Comparison of ENCODE assay signal across 8 mouse cellular contexts in genomic region chr8:87087451-87088095, GRCm38 (mm10).
A peak's percentile ranks its signal among the peaks of the same experiment; 100 is the strongest.
DNase-seq lines count a peak whose midpoint lies in the region; ATAC-seq and TF ChIP-seq lines count a peak whose summit lies in the region.

No protein-coding gene starts in this region.

- no peaks in the 10 kb centered on the region for H3K4me1 ChIP-seq in heart, postnatal 0 days (ENCODE audit: control insufficient read depth, insufficient read depth)
- no peaks in the 10 kb centered on the region for H3K4me1 ChIP-seq in heart, embryonic 12.5 days (replicated peaks)
- peaks cover 13% of the 10 kb centered on the region for H3K4me1 ChIP-seq in hindbrain, embryonic 14.5 days (replicated peaks; ENCODE audit: control insufficient read depth, insufficient read depth, low read length)

- no peaks in the 10 kb centered on the region for H3K27me3 ChIP-seq in heart, postnatal 0 days (ENCODE audit: control insufficient read depth, insufficient read depth, low read length)
- no peaks in the 10 kb centered on the region for H3K27me3 ChIP-seq in heart, embryonic 12.5 days (replicated peaks)
- no peaks in the 10 kb centered on the region for H3K27me3 ChIP-seq in hindbrain, embryonic 14.5 days (ENCODE audit: control insufficient read depth, insufficient read depth, low read length)

- no peak overlapping the region for H3K4me3 ChIP-seq in heart, postnatal 0 days (ENCODE audit: low read depth, low read length)
- H3K4me3 ChIP-seq in heart, embryonic 12.5 days: no peak overlapping the region
- H3K4me3 ChIP-seq in hindbrain, embryonic 14.5 days (replicated peaks; ENCODE audit: low read length): no peak overlapping the region

- DNase-seq in heart, postnatal 0 days (ENCODE audit: low spot score): peak; percentile 22
- DNase-seq in 416B (ENCODE audit: low read depth): peak; percentile 29
- DNase-seq in c-Kit-positive CD71-positive TER-119-negative erythroid progenitor cells, embryonic 14.5 days (ENCODE audit: low read depth): peak; percentile 8
- DNase-seq in hindbrain, embryonic 14.5 days (ENCODE audit: low spot score): no peak
- DNase-seq in frontal cortex, postnatal 14 days (ENCODE audit: low spot score in 2 of 2): no peak
- DNase-seq in left cerebral cortex, adult 8-10 months (ENCODE audit: low spot score in 2 of 2): no peak
- no peak for DNase-seq in left cerebral cortex, postnatal 36 days (ENCODE audit: low spot score in 2 of 2)

- WGBS in heart, postnatal 0 days: 43% methylated on average over 9 of the region's 9 CpGs
- WGBS in heart, embryonic 12.5 days: 47% methylated on average over 9 of the region's 9 CpGs
- 32% methylated on average over 9 of the region's 9 CpGs for WGBS in hindbrain, embryonic 14.5 days

- no peak overlapping the region for H3K4me2 ChIP-seq in heart, postnatal 0 days (ENCODE audit: low read depth, low read length)
- no peak overlapping the region for H3K4me2 ChIP-seq in heart, embryonic 12.5 days
- H3K4me2 ChIP-seq in hindbrain, embryonic 14.5 days (replicated peaks): no peak overlapping the region

- no peaks in the 10 kb centered on the region for H3K9me3 ChIP-seq in heart, postnatal 0 days (replicated peaks; ENCODE audit: control insufficient read depth, low read length)
- H3K9me3 ChIP-seq in heart, embryonic 12.5 days (replicated peaks): no peaks in the 10 kb centered on the region
- no peaks in the 10 kb centered on the region for H3K9me3 ChIP-seq in hindbrain, embryonic 14.5 days (ENCODE audit: control insufficient read depth, low read length)

- intact Hi-C loops in left cerebral cortex, postnatal 36 days (cut with DNase I): no loop called here

- H3K27ac ChIP-seq in heart, postnatal 0 days (ENCODE audit: low read depth): no peak overlapping the region
- no peak overlapping the region for H3K27ac ChIP-seq in heart, embryonic 12.5 days (ENCODE audit: poor library complexity, severe bottlenecking)
- H3K27ac ChIP-seq in hindbrain, embryonic 14.5 days: peak overlapping the region; percentile 43; the same call in 1 of the 2 replicates

- no peaks in the 10 kb centered on the region for H3K36me3 ChIP-seq in heart, postnatal 0 days (replicated peaks; ENCODE audit: control insufficient read depth, insufficient read depth, low read length)
- no peaks in the 10 kb centered on the region for H3K36me3 ChIP-seq in heart, embryonic 12.5 days
- H3K36me3 ChIP-seq in hindbrain, embryonic 14.5 days (replicated peaks; ENCODE audit: control insufficient read depth, insufficient read depth): no peaks in the 10 kb centered on the region

- TF ChIP-seq CTCF in heart, postnatal 0 days (IDR thresholded peaks at IDR 0.05; ENCODE audit: low read depth): no peak

- TF ChIP-seq EP300 in heart, postnatal 0 days (IDR thresholded peaks at IDR 0.05; ENCODE audit: low read depth): no peak

- ATAC-seq in heart, postnatal 0 days (ENCODE audit: insufficient read depth, low read depth): no peak
- no peak for ATAC-seq in heart, embryonic 12.5 days (ENCODE audit: insufficient number of reproducible peaks, low FRiP score)
- ATAC-seq in hindbrain, embryonic 14.5 days (ENCODE audit: low FRiP score): no peak

- no peak overlapping the region for H3K9ac ChIP-seq in heart, postnatal 0 days (replicated peaks; ENCODE audit: low read depth, low read length)
- H3K9ac ChIP-seq in heart, embryonic 12.5 days: no peak overlapping the region
- H3K9ac ChIP-seq in hindbrain, embryonic 14.5 days: peak overlapping the region; percentile 31

Comparison
In these comparisons a context has a peak if more than half of its experiments do, and no peak if none do; other contexts are left out.
1. DNase-seq: peak in heart, postnatal 0 days (single experiment), 416B (single experiment) and c-Kit-positive CD71-positive TER-119-negative erythroid progenitor cells, embryonic 14.5 days (single experiment); none in hindbrain, embryonic 14.5 days (single experiment), frontal cortex, postnatal 14 days (0 of 2), left cerebral cortex, adult 8-10 months (0 of 2) and left cerebral cortex, postnatal 36 days (0 of 2).